Mouse (Mus musculus): Measurements from ENCODE around the gene Tspan11. TPM values are rescaled to one million over a fixed set of nuclear protein-coding genes. Genes with fewer than 3 reads are reported as not detected.

Gene Tspan11
- polyA plus RNA-seq, 1 experiment from 2014 or later = 11.7 TPM

DNA sequence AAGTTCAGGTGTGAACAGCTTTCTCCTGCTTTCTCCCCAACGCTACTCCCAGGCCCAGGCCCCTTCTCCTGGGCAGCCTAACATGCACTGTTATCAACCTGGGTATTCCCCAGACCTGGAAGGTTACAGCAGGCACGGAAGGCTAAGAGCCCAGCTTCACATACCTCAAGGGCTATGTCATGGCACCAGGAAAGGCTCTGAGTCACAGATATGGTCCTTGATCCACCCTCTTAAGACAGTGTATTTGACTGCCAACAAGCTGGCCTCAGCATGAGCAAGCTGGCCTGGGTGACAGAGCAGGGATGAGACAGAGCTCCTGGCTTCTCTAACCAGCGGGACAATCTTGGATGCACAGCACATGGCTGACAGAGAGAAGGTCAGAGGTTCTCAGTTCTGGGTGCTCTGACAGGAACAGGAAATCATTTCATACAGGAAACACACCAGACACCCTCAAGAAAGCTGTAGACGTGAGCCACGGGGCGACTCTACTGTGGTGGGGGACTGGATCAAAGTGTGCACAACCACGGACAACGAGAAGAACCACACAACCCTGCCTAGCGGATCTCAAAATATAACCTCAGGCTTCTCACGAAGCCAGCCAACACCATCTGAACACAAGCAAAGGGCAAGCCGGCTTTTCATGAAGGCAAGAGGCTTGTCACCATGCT, 104.3 kb downstream of the Tspan11 start:
- Histone ChIP-seq H3K9me3 (ENCODE audit: control insufficient read depth, low read length) (no peaks in the 10 kb centered on the region), H3K4me1 (ENCODE audit: control insufficient read depth, insufficient read depth, low read length) (no peaks in the 10 kb centered on the region), H3K9ac (ENCODE audit: low read length) (no peak overlapping the region), H3K36me3 (ENCODE audit: control insufficient read depth, insufficient read depth, low read length) (no peaks in the 10 kb centered on the region), H3K27me3 (ENCODE audit: control insufficient read depth, insufficient read depth, low read length) (no peaks in the 10 kb centered on the region), H3K27ac (ENCODE audit: low read depth, low read length) (no peak overlapping the region), H3K4me3 (ENCODE audit: low read depth, low read length) (no peak overlapping the region), H3K4me2 (ENCODE audit: low read depth) (no peak overlapping the region)
- DNase-seq (ENCODE audit: low spot score) (no peak), ATAC-seq (ENCODE audit: insufficient read depth, low FRiP score, low TSS enrichment) (no peak)
- WGBS = 84% methylated on average over 11 of the region's 11 CpGs

DNA sequence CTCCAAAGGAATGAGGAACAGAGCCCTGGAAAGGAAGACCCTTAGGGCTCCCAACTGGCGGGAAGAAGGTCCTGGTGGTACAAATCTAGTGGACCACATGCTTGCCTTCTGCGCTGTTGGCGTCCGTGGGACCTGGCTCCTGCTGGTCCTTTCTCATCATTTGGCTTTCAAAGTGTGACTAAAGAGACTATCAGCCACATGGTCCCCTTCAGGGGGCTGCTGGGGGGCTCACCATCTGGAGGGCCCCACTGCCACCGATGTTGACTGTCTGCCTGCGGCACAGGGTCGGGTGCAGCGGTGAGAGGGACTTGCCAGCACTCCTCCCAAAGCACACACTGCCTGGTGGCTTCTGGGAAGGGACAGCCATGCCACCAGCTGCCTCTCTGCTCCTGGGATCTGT, 105.6 kb downstream of the Tspan11 start:
- ATAC-seq (ENCODE audit: insufficient read depth, low FRiP score, low TSS enrichment) (no peak), DNase-seq (ENCODE audit: low spot score) (no peak)
- Histone ChIP-seq H3K4me1 (ENCODE audit: control insufficient read depth, insufficient read depth, low read length) (no peaks in the 10 kb centered on the region), H3K36me3 (ENCODE audit: control insufficient read depth, insufficient read depth, low read length) (no peaks in the 10 kb centered on the region), H3K9me3 (ENCODE audit: control insufficient read depth, low read length) (no peaks in the 10 kb centered on the region), H3K9ac (ENCODE audit: low read length) (no peak overlapping the region), H3K27ac (ENCODE audit: low read depth, low read length) (no peak overlapping the region), H3K4me3 (ENCODE audit: low read depth, low read length) (no peak overlapping the region), H3K27me3 (ENCODE audit: control insufficient read depth, insufficient read depth, low read length) (no peaks in the 10 kb centered on the region), H3K4me2 (ENCODE audit: low read depth) (no peak overlapping the region)
- 80% methylated on average over 8 of the region's 8 CpGs for WGBS

DNA sequence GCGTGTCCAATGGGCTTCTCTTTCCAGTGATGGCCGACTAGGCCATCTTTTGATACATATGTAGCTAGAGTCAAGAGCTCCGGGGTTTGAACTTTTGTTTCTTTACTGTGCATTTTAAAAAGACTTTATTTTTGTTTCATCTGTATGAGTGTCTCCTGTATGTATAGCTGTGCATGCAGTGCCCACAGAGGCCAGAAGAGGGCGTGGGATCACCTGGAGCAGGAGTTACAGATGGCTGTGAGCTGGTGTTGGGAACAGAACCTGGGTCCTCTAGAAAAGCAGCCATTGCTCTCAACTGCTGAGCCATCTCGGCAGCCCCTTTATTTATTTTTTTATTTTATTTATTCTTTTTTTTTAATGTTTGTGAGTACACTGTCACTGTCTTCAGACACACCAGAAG, 109.5 kb downstream of the Tspan11 start:
- no peaks in the 10 kb centered on the region for H3K36me3 ChIP-seq (ENCODE audit: control insufficient read depth, insufficient read depth, low read length)
- H3K4me1 ChIP-seq (ENCODE audit: control insufficient read depth, insufficient read depth, low read length) = peaks cover 3% of the 10 kb centered on the region; the same call in 1 of the 2 replicates
- WGBS = 83% methylated on average over 4 of the region's 5 CpGs
- H3K27ac ChIP-seq (ENCODE audit: low read depth, low read length) = no peak overlapping the region
- no peaks in the 10 kb centered on the region for H3K9me3 ChIP-seq (ENCODE audit: control insufficient read depth, low read length)
- H3K4me3 ChIP-seq (ENCODE audit: low read depth, low read length) = no peak overlapping the region
- ATAC-seq (ENCODE audit: insufficient read depth, low FRiP score, low TSS enrichment) (no peak), DNase-seq (ENCODE audit: low spot score) (no peak)
- no peaks in the 10 kb centered on the region for H3K27me3 ChIP-seq (ENCODE audit: control insufficient read depth, insufficient read depth, low read length)
- H3K9ac ChIP-seq (ENCODE audit: low read length) = no peak overlapping the region
- no peak overlapping the region for H3K4me2 ChIP-seq (ENCODE audit: low read depth)

DNA sequence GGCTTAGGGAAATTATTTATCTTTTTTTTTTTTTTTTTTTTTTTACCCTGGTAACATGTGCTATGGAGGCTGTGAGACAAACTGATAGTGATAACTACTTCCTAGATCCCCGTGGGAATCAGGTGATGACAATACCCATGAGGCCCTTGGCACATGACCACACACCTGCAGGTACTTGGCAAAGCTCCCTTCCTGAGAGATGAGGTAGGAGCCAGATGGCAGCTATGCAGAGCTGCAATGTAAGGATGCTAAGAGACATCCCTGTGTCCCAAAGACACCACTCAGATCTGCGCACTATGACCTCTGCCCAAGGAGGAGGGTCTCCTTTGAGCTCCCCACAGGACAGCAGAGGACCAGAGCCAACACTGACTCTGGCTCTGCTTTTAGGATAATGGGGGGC, 111.7 kb downstream of the Tspan11 start:
- Histone ChIP-seq H3K4me2 (ENCODE audit: low read depth) (no peak overlapping the region), H3K4me3 (ENCODE audit: low read depth, low read length) (no peak overlapping the region), H3K4me1 (ENCODE audit: control insufficient read depth, insufficient read depth, low read length) (peaks cover 8% of the 10 kb centered on the region; the same call in 1 of the 2 replicates), H3K27me3 (ENCODE audit: control insufficient read depth, insufficient read depth, low read length) (no peaks in the 10 kb centered on the region), H3K27ac (ENCODE audit: low read depth, low read length) (no peak overlapping the region), H3K36me3 (ENCODE audit: control insufficient read depth, insufficient read depth, low read length) (no peaks in the 10 kb centered on the region), H3K9me3 (ENCODE audit: control insufficient read depth, low read length) (no peaks in the 10 kb centered on the region), H3K9ac (ENCODE audit: low read length) (no peak overlapping the region)
- 93% methylated on average over 2 of the region's 2 CpGs for WGBS
- ATAC-seq (ENCODE audit: insufficient read depth, low FRiP score, low TSS enrichment) = no peak
- no peak for DNase-seq (ENCODE audit: low spot score)

DNA sequence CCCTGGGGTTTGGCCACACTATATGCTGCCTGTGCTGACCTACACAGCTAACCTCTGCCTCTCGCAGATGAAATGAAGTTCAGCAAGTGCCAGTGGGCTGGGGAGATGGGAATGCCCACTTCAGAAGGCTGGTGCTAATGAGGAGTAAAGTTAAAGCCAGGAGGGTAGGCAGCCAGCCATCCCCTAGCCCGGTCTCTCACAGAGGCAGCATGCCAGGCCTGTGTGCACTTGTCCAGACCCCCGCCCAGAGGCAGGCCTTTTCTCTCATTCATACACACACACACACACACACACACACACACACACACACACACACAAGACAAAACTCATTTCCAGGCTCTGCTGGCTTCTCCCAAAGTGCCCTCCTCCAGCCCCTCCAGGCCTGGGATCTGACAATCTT, 113.4 kb downstream of the Tspan11 start:
- Histone ChIP-seq H3K27ac (ENCODE audit: low read depth, low read length) (no peak overlapping the region), H3K9ac (ENCODE audit: low read length) (no peak overlapping the region)
- ATAC-seq (ENCODE audit: insufficient read depth, low FRiP score, low TSS enrichment) = no peak

DNA sequence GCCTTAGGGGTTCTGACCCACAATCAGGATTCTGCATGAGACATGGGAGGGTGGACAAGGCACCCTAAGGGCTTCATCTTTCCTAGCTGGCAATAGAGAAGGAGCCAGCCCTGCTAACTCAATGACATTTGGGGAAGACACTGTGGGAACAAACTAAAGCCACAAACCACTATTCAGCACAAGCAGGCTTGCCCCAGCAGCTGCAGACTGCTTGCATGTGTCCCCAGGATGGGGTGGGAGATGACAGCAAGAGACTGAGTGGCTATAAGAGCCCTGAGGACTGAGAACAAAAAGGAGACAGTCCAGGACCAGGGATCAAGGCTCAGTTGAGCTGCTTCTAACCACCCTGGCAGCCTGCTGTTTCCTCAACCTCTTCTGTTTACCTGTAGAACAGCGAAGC, 114.2 kb downstream of the Tspan11 start:
- DNase-seq (ENCODE audit: low spot score) (no peak), ATAC-seq (ENCODE audit: insufficient read depth, low FRiP score, low TSS enrichment) (no peak)
- WGBS = 42% methylated on average over 1 of the region's 1 CpGs
- H3K4me1 ChIP-seq (ENCODE audit: control insufficient read depth, insufficient read depth, low read length) = peaks cover 8% of the 10 kb centered on the region; the same call in 1 of the 2 replicates
- H3K36me3 ChIP-seq (ENCODE audit: control insufficient read depth, insufficient read depth, low read length) = no peaks in the 10 kb centered on the region
- no peaks in the 10 kb centered on the region for H3K27me3 ChIP-seq (ENCODE audit: control insufficient read depth, insufficient read depth, low read length)
- H3K27ac ChIP-seq (ENCODE audit: low read depth, low read length) = no peak overlapping the region
- H3K4me3 ChIP-seq (ENCODE audit: low read depth, low read length) = no peak overlapping the region
- H3K9me3 ChIP-seq (ENCODE audit: control insufficient read depth, low read length) = no peaks in the 10 kb centered on the region
- H3K9ac ChIP-seq (ENCODE audit: low read length) = no peak overlapping the region
- H3K4me2 ChIP-seq (ENCODE audit: low read depth) = no peak overlapping the region

More for the DNA sequence above, 113.4 kb downstream of the Tspan11 start:
- Histone ChIP-seq H3K36me3 (ENCODE audit: control insufficient read depth, insufficient read depth, low read length) (no peaks in the 10 kb centered on the region), H3K27me3 (ENCODE audit: control insufficient read depth, insufficient read depth, low read length) (no peaks in the 10 kb centered on the region), H3K9me3 (ENCODE audit: control insufficient read depth, low read length) (no peaks in the 10 kb centered on the region), H3K4me3 (ENCODE audit: low read depth, low read length) (no peak overlapping the region), H3K4me2 (ENCODE audit: low read depth) (no peak overlapping the region), H3K4me1 (ENCODE audit: control insufficient read depth, insufficient read depth, low read length) (peaks cover 8% of the 10 kb centered on the region; the same call in 1 of the 2 replicates)
- 94% methylated on average over 3 of the region's 3 CpGs for WGBS
- no peak for DNase-seq (ENCODE audit: low spot score)

DNA sequence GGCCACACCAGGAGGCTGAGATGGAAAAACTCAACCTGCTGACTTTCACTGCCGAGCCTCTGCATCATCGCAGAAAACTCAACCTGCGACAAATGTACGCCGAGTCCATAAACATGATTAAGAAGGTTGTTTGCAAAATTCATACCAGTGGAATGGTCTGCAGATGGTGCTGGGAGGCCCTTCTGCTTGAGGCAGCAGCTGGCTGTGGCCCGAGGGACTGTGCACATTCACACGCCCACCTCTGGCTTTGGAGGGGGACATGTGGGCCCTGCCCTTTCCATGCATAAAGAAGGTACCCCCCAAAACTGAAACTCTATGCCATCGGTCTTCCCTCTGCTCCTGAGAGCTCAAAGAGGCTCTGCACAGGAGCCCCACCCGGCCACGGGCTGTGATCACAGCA, 114.7 kb downstream of the Tspan11 start:
- ATAC-seq (ENCODE audit: insufficient read depth, low FRiP score, low TSS enrichment) (no peak), DNase-seq (ENCODE audit: low spot score) (no peak)
- no peak overlapping the region for H3K4me2 ChIP-seq (ENCODE audit: low read depth)
- no peaks in the 10 kb centered on the region for H3K9me3 ChIP-seq (ENCODE audit: control insufficient read depth, low read length)
- H3K27me3 ChIP-seq (ENCODE audit: control insufficient read depth, insufficient read depth, low read length) = no peaks in the 10 kb centered on the region
- H3K27ac ChIP-seq (ENCODE audit: low read depth, low read length) = no peak overlapping the region
- 57% methylated on average over 10 of the region's 10 CpGs for WGBS
- peaks cover 8% of the 10 kb centered on the region; the same call in 1 of the 2 replicates for H3K4me1 ChIP-seq (ENCODE audit: control insufficient read depth, insufficient read depth, low read length)
- no peak overlapping the region for H3K4me3 ChIP-seq (ENCODE audit: low read depth, low read length)
- H3K36me3 ChIP-seq (ENCODE audit: control insufficient read depth, insufficient read depth, low read length) = no peaks in the 10 kb centered on the region
- H3K9ac ChIP-seq (ENCODE audit: low read length) = no peak overlapping the region

DNA sequence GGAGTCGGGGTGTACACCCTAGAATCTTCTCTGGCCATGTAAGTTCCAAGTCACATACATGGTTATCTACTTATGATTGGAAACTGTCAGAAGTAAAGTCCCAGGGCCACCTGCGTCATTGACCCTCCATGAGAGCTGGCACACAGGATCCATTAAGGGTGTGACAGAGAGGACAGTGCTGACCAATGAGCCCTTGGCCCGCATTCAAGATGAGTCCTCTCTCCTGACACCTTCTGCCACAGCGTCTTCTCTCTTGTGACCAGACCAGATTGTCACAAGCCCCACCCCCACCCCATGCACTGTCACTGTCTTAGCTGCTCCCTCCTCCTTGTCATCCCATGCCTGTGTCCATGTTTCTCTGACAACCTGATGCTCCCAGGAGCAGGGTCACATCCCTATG, 115.3 kb downstream of the Tspan11 start:
- H3K9ac ChIP-seq (ENCODE audit: low read length) = no peak overlapping the region
- peaks cover 8% of the 10 kb centered on the region; the same call in 1 of the 2 replicates for H3K4me1 ChIP-seq (ENCODE audit: control insufficient read depth, insufficient read depth, low read length)
- H3K27ac ChIP-seq (ENCODE audit: low read depth, low read length) = no peak overlapping the region
- H3K27me3 ChIP-seq (ENCODE audit: control insufficient read depth, insufficient read depth, low read length) = no peaks in the 10 kb centered on the region
- no peaks in the 10 kb centered on the region for H3K9me3 ChIP-seq (ENCODE audit: control insufficient read depth, low read length)
- 78% methylated on average over 4 of the region's 4 CpGs for WGBS
- DNase-seq (ENCODE audit: low spot score) (no peak), ATAC-seq (ENCODE audit: insufficient read depth, low FRiP score, low TSS enrichment) (no peak)
- no peak overlapping the region for H3K4me2 ChIP-seq (ENCODE audit: low read depth)
- H3K36me3 ChIP-seq (ENCODE audit: control insufficient read depth, insufficient read depth, low read length) = no peaks in the 10 kb centered on the region
- no peak overlapping the region for H3K4me3 ChIP-seq (ENCODE audit: low read depth, low read length)

DNA sequence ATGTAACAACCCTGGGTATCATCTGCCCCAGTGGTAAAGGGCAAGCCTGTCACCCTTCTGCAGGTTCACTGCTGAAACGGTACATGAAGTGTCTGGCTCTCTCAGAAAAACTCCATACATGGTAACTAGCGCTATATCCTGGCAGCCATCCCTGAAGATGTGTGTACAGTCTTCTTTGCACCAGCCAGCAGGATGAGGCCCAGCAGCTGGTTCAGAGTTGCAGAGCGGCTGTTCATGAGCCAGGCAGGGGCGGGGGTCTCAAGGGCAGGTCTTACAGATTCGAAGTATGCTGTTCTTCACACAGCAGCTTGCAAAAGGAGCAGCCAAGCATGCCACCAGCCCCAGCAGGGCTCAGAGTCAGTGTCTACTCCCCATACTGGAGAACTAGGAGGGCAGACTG, 116.2 kb downstream of the Tspan11 start:
- Histone ChIP-seq H3K4me1 (ENCODE audit: control insufficient read depth, insufficient read depth, low read length) (peaks cover 8% of the 10 kb centered on the region; the same call in 1 of the 2 replicates), H3K36me3 (ENCODE audit: control insufficient read depth, insufficient read depth, low read length) (no peaks in the 10 kb centered on the region), H3K9ac (ENCODE audit: low read length) (no peak overlapping the region), H3K4me3 (ENCODE audit: low read depth, low read length) (no peak overlapping the region), H3K27ac (ENCODE audit: low read depth, low read length) (no peak overlapping the region), H3K9me3 (ENCODE audit: control insufficient read depth, low read length) (no peaks in the 10 kb centered on the region), H3K4me2 (ENCODE audit: low read depth) (no peak overlapping the region), H3K27me3 (ENCODE audit: control insufficient read depth, insufficient read depth, low read length) (no peaks in the 10 kb centered on the region)
- DNase-seq (ENCODE audit: low spot score) (no peak), ATAC-seq (ENCODE audit: insufficient read depth, low FRiP score, low TSS enrichment) (no peak)
- WGBS = 81% methylated on average over 5 of the region's 5 CpGs

Measured in neural tube, embryonic 11.5 days (tissue).